Mouse (Mus musculus) stomach, postnatal 0 days (tissue): ENCODE measurements at regions not wholly inside any gene's neighbourhood (a gene's known extent, or its start where the extent isn't known, plus 50 kb on each side); places are given as distances from the start of the nearest gene placed in this dataset.

Experiments
- CTCF ChIP-seq: IDR thresholded peaks from 2 replicates; pipeline ENCODE4 v1.5.1; 2016; ENCODE audit warnings: antibody characterized with exemption, low read depth, mild to moderate bottlenecking, moderate library complexity
- EP300 ChIP-seq: optimal IDR thresholded peaks from 2 replicates; pipeline ENCODE3; 2016; ENCODE audit warnings: antibody characterized with exemption

DNA sequence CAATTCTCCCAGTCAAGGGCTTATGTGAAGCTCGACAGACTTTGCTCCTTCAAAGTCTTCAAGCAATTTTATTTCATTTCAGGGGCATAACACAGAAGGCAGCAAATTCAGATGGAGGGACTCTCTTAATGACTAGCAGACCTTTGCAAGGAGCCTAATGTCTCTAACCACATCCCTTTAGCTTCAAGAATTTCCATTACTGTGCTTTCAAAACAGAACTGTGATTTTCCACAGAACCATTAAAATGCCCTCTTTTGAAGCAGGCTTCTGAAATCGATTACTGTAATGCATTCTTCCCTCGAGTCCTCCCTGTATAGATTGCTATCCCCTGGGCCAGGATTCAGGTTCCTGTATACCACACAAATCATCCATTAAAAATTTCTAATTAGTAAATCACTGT is 80.9 kb upstream of the Tac1 start:
- TF ChIP-seq CTCF, result no peak
- TF ChIP-seq EP300, result no peak
